Mouse (Mus musculus): ENCODE measurements around the gene Myh3.
"Not testable (repeated sequence)": the region's sequence is repeated elsewhere in the genome, so short reads cannot be mapped to it uniquely, and the experiment has no call there.

The Myh3 gene

DNA sequence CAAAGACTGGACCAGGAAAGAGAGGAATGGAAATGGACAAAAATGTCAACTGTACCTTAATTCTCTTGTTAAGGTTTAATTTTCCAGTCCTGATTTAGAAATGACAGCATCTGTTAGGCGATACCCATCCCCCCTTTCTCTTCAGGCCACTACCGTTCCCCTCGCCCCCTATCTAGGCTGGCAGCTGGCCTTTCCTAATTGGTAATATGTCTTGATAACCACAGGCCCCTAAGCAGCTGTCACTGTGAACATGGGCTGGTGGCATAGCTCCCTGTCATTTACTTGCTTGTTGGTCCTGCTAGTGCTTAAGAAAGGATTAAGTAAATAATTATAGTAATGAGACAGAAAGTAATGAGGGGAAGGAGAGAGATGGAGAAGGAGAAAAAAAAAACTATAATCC lies 665 bp upstream of the Myh3 start:
- DNase-seq (ENCODE audit: low read depth), result no peak

DNA sequence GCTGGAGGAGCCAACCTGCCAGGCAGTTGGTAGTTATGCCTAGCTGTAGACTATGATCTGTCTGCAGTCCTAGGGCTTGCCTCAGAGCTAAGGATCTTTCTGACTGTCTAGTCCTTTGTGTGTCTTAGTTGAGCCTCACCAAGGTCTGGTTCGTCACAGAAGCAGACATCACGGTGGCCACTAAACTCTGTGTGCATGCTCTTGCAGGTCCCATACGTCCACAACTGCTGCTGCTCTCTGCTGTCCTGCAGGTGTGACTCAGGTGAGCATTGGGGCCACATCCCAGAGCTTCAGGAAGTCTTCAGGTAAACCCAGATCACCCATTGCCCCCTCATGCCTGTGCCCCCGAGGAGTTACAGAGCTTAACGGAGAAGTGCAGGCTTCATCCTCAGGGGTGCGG lies 788 bp downstream of the Myh3 start:
- DNase-seq (ENCODE audit: low read depth), result no peak

DNA sequence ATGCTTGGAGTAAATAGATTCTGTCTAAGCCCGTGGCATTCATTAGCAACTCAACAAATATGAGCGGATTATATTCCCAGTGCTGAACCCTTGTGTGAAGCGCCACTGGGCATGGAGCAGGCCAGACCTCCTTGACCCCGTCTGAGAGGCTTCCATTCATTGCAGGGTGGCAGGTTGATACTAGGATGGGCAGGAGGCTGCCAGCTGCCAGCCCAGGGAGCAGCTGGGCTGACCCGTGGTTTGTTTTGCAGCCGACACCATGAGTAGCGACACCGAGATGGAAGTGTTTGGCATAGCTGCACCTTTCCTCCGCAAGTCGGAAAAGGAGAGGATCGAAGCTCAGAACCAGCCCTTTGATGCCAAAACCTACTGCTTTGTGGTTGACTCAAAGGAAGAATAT lies 1.6 kb downstream of the Myh3 start:
- no peak for DNase-seq (ENCODE audit: low read depth)

DNA sequence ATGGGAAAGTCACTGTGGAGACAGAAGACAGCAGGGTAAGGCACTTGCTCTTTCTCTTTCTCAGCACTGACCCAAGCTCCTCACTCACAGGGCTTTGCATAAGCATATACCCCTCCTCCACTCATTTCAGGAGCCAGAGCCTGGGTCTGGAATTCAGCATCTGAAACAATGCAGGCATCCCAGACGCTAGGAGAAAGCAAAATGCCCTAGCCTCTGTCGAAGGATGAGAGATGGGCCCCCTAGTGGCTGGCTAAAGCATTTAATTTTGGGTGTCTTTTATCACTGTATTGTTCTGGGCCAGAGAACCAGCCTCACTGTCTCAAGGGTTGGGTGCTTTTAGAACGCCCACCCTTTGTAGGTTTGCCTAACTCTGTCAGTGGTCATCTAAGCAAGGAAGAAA lies 2.1 kb downstream of the Myh3 start:
- peak; percentile 72 for DNase-seq (ENCODE audit: low read depth)

- peak; percentile 27 for DNase-seq (ENCODE audit: low read depth)
Observed at GRCm38 (mm10) chr11:67081125-67081649, 3.1 kb downstream of the Myh3 start.

DNA sequence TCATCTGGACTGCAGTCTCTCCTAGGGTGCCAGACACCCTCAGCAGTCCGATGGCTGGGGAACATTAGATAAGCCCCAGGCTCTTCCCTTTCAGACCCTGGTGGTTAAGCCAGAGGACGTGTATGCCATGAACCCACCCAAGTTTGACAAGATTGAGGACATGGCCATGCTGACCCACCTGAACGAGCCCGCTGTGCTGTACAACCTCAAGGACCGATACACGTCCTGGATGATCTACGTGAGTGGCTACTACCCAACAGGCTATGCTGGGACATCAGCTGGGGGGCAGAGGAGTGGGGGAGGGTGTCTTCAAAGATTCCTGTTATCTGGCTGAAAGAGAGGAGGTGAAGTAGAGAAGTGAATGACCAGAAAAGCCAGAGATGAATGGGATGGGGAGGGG lies 4.1 kb downstream of the Myh3 start:
- DNase-seq (ENCODE audit: low read depth), result no peak

DNA sequence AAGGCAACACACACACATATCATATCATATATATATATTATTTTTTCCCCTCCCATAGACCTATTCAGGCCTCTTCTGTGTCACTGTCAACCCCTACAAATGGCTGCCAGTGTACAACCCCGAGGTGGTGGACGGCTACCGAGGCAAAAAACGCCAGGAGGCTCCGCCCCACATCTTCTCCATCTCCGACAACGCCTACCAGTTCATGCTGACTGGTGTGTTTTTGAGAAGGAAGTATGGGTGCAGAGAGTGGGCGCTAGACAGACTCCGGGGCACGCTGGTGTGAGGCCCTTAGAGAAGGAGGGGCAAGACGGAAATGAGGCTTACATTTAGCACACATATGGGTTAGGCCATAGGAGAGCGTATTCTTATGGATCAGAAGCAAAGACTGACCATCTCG lies 4.7 kb downstream of the Myh3 start:
- no peak for DNase-seq (ENCODE audit: low read depth)

DNA sequence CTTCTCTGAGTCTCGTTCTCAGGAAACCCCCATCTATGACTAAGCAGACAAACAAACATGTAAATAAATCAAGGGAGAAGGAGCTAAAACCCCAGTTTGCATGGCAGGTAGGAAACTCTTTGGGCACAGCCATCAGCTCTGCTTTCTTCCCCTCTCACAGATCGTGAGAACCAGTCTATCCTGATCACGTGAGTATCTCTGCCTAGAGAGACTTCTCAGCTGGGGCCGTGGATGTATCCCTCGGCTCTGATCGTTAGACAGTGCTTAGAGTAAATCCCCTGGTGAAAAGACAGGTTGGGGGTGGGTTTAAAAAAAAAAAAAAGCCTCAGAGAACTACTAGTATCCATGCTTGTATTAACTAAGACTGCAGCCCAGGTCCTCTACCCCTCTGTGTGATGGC lies 5.1 kb downstream of the Myh3 start:
- DNase-seq (ENCODE audit: low read depth), result no peak

DNA sequence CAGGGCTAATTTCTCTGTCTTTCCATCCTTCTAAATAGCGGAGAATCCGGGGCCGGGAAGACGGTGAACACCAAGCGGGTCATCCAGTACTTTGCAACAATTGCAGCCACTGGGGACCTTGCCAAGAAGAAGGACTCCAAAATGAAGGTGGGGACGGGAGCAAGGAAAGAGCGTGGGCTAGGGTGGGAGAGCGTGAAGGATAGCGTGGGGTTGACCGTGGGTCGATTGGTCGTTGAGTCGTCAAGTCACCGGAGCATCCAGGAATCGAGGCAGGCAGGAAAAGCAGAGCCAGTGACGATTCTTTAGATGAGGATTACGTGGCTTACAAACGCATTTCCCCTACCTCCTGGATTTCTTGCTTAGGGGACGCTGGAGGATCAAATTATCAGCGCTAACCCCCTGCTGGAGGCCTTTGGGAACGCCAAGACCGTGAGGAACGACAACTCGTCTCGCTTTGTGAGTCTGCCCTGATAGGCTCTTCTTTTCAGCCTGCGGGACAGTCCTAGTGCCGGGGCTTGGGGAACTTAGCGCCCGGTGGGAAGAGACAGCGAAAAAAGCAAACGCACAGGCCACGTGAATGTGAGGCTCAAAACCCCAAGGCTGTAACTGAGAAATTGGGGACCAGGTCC lies 5.7 kb downstream of the Myh3 start:
- DNase-seq (ENCODE audit: low read depth), result no peak

DNA sequence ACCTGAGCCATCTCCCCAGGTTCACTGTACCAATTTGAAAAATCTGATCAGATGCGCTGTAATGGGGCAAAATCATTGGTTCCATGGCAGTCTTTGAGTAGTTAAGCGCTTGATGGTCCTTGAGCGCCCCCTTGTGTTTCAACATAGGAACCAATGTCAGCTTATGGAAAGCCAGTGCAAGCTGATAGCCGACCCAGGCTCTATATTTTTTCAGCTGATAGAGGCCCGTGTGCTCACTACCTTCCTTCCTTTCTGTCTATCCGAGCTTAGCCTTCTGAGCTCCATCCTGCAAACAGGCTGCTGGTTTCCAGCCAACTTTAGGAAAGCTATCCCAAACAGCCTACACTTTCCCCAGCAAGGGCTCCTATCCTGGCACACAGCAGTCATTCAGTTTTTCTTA lies 7.4 kb downstream of the Myh3 start:
- peak; percentile 89 for DNase-seq (ENCODE audit: low read depth)

DNA sequence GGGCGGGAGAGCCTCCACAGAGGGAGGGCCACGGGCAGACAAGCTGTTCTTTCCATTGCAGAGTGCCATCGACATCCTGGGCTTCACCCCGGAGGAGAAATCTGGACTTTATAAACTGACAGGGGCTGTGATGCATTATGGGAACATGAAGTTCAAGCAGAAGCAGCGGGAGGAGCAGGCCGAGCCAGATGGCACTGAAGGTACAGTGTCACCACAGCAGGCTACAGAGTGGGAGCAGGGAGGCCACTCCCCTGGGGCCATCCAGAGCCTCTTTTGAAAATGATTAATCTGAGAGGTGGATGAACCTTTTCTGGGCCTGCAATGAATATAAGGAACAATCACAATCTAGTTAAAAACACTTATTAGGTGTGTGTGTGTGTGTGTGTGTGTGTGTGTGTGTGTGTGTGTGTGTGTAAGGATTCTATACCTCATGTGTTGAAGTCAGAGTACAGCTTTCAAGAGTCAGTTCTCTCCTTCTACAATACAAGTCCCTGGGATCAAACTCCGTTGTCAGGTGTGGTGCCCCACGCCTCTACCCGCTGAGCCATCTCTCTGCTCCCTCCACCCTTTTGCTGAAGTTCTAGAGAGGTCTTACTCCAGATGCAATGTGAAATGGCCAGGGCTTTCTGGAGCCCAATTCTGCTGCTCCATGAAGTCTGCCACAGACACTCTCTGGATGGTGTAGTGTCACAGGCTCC lies 8.5 kb downstream of the Myh3 start:
- no peak for DNase-seq (ENCODE audit: low read depth)

DNA sequence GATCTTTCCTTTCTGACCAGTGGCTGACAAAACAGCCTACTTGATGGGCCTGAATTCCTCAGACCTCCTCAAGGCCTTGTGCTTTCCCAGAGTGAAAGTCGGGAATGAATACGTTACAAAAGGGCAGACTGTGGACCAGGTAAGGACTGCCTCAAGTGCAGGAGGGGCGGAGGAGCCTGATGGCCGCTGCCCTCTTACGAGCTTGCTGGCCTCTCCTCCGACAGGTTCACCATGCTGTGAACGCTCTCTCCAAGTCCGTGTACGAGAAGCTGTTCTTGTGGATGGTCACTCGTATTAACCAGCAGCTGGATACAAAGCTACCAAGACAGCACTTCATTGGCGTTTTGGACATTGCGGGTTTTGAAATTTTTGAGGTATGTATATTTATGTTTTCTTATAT lies 9.1 kb downstream of the Myh3 start:
- no peak for DNase-seq (ENCODE audit: low read depth)

GRCm38 (mm10) chr11:67092354-67092753 lies 14.3 kb downstream of the Myh3 start:
- not testable (repeated sequence) for DNase-seq (ENCODE audit: low read depth)

GRCm38 (mm10) chr11:67093201-67093600 lies 15.1 kb downstream of the Myh3 start:
- DNase-seq (ENCODE audit: low read depth), result no peak

DNA sequence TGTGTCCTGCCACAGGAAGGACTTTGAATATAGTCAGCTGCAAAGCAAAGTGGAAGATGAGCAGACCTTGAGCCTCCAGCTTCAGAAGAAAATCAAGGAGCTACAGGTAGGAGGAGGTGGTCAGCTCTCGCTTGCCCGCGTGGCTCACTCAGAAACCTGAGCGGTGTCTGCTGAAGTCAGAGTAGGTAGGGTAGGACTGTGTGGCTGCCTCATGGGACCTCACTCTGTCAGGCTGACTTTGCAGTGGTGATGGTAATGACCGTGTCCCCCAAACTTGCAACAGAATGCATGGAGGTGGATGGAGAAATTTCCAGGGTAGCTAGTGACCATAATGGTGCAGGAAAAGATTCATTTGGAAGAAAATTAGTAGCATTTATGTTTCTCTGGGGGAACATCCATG lies 15.6 kb downstream of the Myh3 start:
- no peak for DNase-seq (ENCODE audit: low read depth)

DNA sequence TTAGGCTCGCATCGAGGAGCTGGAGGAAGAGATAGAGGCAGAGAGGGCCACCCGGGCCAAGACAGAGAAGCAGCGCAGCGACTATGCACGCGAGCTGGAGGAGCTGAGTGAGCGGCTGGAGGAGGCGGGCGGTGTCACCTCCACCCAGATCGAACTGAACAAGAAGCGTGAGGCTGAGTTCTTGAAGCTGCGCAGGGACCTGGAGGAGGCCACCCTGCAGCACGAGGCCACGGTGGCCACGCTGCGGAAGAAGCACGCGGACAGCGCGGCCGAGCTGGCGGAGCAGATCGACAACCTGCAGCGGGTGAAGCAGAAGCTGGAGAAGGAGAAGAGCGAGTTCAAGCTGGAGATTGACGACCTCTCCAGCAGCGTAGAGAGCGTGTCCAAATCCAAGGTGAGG lies 16.4 kb downstream of the Myh3 start:
- no peak for DNase-seq (ENCODE audit: low read depth)

GRCm38 (mm10) chr11:67097709-67098108 lies 19.6 kb downstream of the Myh3 start:
- DNase-seq (ENCODE audit: low read depth), result no peak

- no peak for DNase-seq (ENCODE audit: low read depth)
Observed at GRCm38 (mm10) chr11:67098427-67098826, 20.3 kb downstream of the Myh3 start.

DNA sequence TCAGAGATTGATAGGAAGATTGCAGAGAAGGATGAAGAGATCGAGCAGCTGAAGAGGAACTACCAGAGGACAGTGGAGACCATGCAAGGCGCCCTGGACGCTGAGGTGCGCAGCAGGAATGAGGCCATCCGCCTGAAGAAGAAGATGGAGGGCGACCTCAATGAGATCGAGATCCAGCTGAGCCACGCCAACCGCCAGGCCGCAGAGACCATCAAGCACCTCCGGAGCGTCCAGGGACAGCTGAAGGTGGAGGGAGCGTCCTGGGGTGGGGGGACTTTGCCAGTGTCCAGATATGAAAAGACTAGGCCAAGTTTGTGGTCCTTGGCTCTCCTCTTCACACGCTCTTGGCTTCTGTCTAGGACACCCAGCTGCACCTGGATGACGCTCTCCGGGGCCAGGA lies 21.1 kb downstream of the Myh3 start:
- no peak for DNase-seq (ENCODE audit: low read depth)

DNA sequence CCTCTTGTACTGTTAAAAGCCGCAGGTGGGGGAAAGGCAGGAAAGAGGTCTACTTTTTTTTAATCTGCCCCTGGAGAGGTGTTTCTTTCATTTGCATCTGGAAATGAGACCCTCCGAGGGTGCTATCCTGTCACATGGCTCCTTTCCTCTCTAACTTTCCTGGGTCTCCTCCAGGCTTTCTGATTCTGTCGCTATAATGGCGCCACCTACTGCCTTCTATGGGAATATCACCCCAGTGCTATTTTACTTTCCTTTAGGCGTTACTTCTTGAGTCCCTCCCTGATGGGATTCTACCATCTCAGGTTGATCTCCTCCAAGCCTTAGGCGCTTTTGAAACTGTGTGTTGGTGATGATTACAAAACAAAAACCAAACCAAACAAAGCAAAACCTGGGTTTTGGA lies 22.1 kb downstream of the Myh3 start:
- peak; percentile 55 for DNase-seq (ENCODE audit: low read depth)

DNA sequence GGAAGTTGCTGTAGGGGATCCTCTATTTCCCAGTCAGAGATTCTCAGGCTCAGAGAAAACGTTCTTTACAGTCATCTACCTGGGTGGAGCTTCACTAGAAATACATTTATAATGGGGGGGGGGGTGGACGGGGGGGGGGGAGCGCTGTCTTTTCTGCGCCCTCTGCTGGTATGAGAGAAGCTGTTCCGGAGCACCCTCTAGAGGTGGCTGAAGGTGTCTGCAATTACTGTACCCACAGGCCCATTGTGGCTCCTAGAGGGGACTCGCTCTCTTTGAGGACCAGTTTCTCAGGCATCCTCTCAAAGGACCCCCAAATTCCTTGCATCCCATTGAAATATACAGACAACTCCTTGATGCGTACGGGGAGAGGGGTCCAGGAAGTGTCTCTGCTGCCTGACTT lies 23.6 kb downstream of the Myh3 start:
- DNase-seq (ENCODE audit: low read depth), result peak; percentile 64

GRCm38 (mm10) chr11:67103256-67103655 lies 25.2 kb downstream of the Myh3 start:
- DNase-seq (ENCODE audit: low read depth), result no peak

DNA sequence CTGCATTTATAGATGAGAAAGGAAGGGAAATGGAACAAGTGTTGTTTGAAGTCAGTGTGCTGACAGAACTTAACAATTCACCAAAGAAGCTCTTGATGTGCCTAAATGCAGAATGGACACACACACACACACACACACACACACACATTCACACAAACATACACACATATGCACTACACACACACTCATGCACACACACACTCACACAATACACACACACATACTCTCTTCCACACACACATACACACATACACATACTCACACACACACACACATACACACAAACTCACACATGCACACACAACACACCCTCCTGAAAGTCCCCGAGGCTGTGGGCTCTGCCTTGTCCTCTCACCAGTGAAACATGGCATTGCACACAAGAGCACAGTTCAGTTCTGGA lies 26.1 kb downstream of the Myh3 start:
- DNase-seq (ENCODE audit: low read depth), result no peak

DNA sequence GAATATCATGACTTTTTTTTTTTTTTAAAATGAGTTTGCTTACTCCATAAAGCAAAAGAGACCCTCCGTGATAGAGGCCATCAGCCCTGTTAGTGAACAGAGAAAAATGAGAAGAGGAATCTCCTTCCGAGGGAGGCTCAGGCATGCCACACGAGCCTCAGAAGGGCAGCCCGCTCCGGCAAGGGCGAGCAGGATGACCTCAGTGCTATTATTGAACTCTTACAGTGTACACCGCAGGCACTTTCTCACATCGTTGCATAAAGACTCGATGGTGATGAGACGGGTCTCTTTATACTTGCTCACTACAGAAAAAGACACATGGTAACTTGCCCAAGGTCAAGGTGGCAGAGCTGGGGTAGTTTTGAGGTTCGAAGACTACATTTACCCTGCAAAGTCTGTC lies 26.6 kb downstream of the Myh3 start:
- no peak for DNase-seq (ENCODE audit: low read depth)
